Mouse (Mus musculus): ENCODE results near the gene Usp29. TPM values are rescaled to one million over a fixed set of nuclear protein-coding genes. Genes with fewer than 3 reads are reported as not detected.

Usp29 gene
- 0.24 TPM for polyA plus RNA-seq (2014; fragmentation: Illumina TruSeq; extraction: RNeasy Lipid Tissue Mini Kit (QIAGEN cat#74804); ENCODE audit: low read depth, low replicate concordance)

GRCm38 (mm10) chr7:6730241-6730640 lies at the start of gene Usp29, which contains the start of gene Peg3:
Gene Usp29, plus strand, starts transcription at chr7:6730578.
Gene Peg3, minus strand, starts transcription at chr7:6730431.

GRCm38 (mm10) chr7:6696241-6697045 lies 33.9 kb upstream of the Usp29 start, which contains the start of gene Zim1:
Gene Zim1, minus strand, starts transcription at chr7:6696450.

GRCm38 (mm10) chr7:6995251-6995650 lies 264.9 kb downstream of the Usp29 start, which contains the start of gene Aurkc:
Gene Aurkc, plus strand, starts transcription at chr7:6995300.

Other genes starting within 250 kb of the Usp29 start
- gene Olfr5, start 243.6 kb upstream of the Usp29 start, polyA plus RNA-seq (2014; fragmentation: Illumina TruSeq; extraction: RNeasy Lipid Tissue Mini Kit (QIAGEN cat#74804); ENCODE audit: low read depth, low replicate concordance), result not detected
- gene Olfr1347, start 230.8 kb upstream of the Usp29 start, polyA plus RNA-seq (2014; fragmentation: Illumina TruSeq; extraction: RNeasy Lipid Tissue Mini Kit (QIAGEN cat#74804); ENCODE audit: low read depth, low replicate concordance), result not detected
- not detected for gene Olfr1348, start 221.8 kb upstream of the Usp29 start, polyA plus RNA-seq (2014; fragmentation: Illumina TruSeq; extraction: RNeasy Lipid Tissue Mini Kit (QIAGEN cat#74804); ENCODE audit: low read depth, low replicate concordance)
- gene Olfr1349, start 207.6 kb upstream of the Usp29 start, polyA plus RNA-seq (2014; fragmentation: Illumina TruSeq; extraction: RNeasy Lipid Tissue Mini Kit (QIAGEN cat#74804); ENCODE audit: low read depth, low replicate concordance), result not detected
- gene Olfr1350, start 165.7 kb upstream of the Usp29 start, polyA plus RNA-seq (2014; fragmentation: Illumina TruSeq; extraction: RNeasy Lipid Tissue Mini Kit (QIAGEN cat#74804); ENCODE audit: low read depth, low replicate concordance), result not detected
- 3.5 TPM for gene Zim1, start 34.1 kb upstream of the Usp29 start, polyA plus RNA-seq (2014; fragmentation: Illumina TruSeq; extraction: RNeasy Lipid Tissue Mini Kit (QIAGEN cat#74804); ENCODE audit: low read depth, low replicate concordance)
- 22.6 TPM for gene Peg3, start 147 bp upstream of the Usp29 start, polyA plus RNA-seq (2014; fragmentation: Illumina TruSeq; extraction: RNeasy Lipid Tissue Mini Kit (QIAGEN cat#74804); ENCODE audit: low read depth, low replicate concordance)